Mouse (Mus musculus) right cerebral cortex, adult 2 months (tissue): ENCODE results near the gene Txlna.
A peak's percentile ranks its signal among the peaks of the same experiment; 100 is the strongest.

Experiments
- DNase-seq, 2 experiments: peaks; one replicate each; pipeline ENCODE4 v3.0.0; 2021 to 2022; ENCODE audit warnings: low spot score in 2 of 2

The Txlna gene

GRCm38 (mm10) chr4:129640638-129641467, at the start of gene Txlna:
Txlna (minus strand) TSS chr4:129641065.
- peak; percentile 98 for DNase-seq

- DNase-seq: no peak
These were observed 43.7 kb upstream of the Txlna start for GRCm38 (mm10) chr4:129684531-129684930.

- DNase-seq: no peak
These were observed 43.1 kb upstream of the Txlna start for GRCm38 (mm10) chr4:129683901-129684493.

- DNase-seq: no peak
These were observed 41.0 kb upstream of the Txlna start for GRCm38 (mm10) chr4:129681837-129682236.

- no peak for DNase-seq
These were observed 32.1 kb upstream of the Txlna start for GRCm38 (mm10) chr4:129672878-129673449.

GRCm38 (mm10) chr4:129672083-129672877, 31.4 kb upstream of the Txlna start, which contains the start of gene Kpna6:
Kpna6 (minus strand) TSS chr4:129672767.
- DNase-seq: peak; percentile 95 to 96

GRCm38 (mm10) chr4:129671491-129672082, 30.7 kb upstream of the Txlna start:
- peak; percentile 38 to 41 for DNase-seq

GRCm38 (mm10) chr4:129662255-129662813, 21.5 kb upstream of the Txlna start:
- DNase-seq: no peak

- no peak for DNase-seq
These were observed 20.7 kb upstream of the Txlna start for GRCm38 (mm10) chr4:129661584-129661983.

GRCm38 (mm10) chr4:129654770-129655169, 13.9 kb upstream of the Txlna start:
- DNase-seq: no peak

- DNase-seq: no peak
These were observed 9.5 kb upstream of the Txlna start for GRCm38 (mm10) chr4:129650359-129650758.

- DNase-seq: no peak
These were observed 7.8 kb upstream of the Txlna start for GRCm38 (mm10) chr4:129648656-129649055.

- peak in 1 of 2 experiments; percentile 23 for DNase-seq
These were observed 4.3 kb upstream of the Txlna start for GRCm38 (mm10) chr4:129645204-129645603.

- no peak for DNase-seq
These were observed 891 bp upstream of the Txlna start for GRCm38 (mm10) chr4:129641756-129642155.

GRCm38 (mm10) chr4:129640101-129640637, 696 bp downstream of the Txlna start:
- no peak for DNase-seq

- no peak for DNase-seq
These were observed 1.6 kb downstream of the Txlna start for GRCm38 (mm10) chr4:129639221-129639620.

GRCm38 (mm10) chr4:129633852-129634251, 7.0 kb downstream of the Txlna start:
- DNase-seq: no peak

GRCm38 (mm10) chr4:129631867-129632266, 9.0 kb downstream of the Txlna start:
- DNase-seq: no peak

- DNase-seq: no peak
These were observed 9.9 kb downstream of the Txlna start for GRCm38 (mm10) chr4:129630944-129631343.

GRCm38 (mm10) chr4:129626035-129626434, 14.8 kb downstream of the Txlna start:
- DNase-seq: no peak

GRCm38 (mm10) chr4:129625496-129625895, 15.4 kb downstream of the Txlna start:
- no peak for DNase-seq
